Mouse (Mus musculus) CH12.LX (cell line): Measurements from ENCODE around the gene Gpx3. TPM values are rescaled to one million over a fixed set of nuclear protein-coding genes. Genes with fewer than 3 reads are reported as not detected.
A peak's percentile ranks its signal among the peaks of the same experiment; 100 is the strongest.

Experiments
- DNase-seq: peaks from one replicate; pipeline ENCODE4 v3.0.0-alpha.2; 2013; ENCODE audit errors: extremely low read depth
- H3K27ac ChIP-seq: 2 replicates; pipeline ENCODE4 v1.5.1; 2012; ENCODE audit warnings: low read depth, mild to moderate bottlenecking, control low read depth, moderate library complexity; ENCODE audit not compliant: insufficient read depth
- H3K27me3 ChIP-seq: replicated peaks from 2 replicates; pipeline ENCODE3; 2012; ENCODE audit warnings: inconsistent platforms
- H3K36me3 ChIP-seq, 2 experiments: replicated peaks in 1 of 2; 2 replicates each; pipeline versions ENCODE3 to v1.6.1; 2012; ENCODE audit warnings: inconsistent platforms in 1 of 2, low read length in 1 of 2, mild to moderate bottlenecking in 1 of 2, mixed read lengths in 1 of 2, moderate library complexity in 1 of 2; ENCODE audit not compliant: control insufficient read depth in 1 of 2, insufficient read depth in 1 of 2
- H3K4me1 ChIP-seq, 2 experiments: 2 replicates each; pipeline ENCODE4 v1.6.1; 2012; ENCODE audit warnings: inconsistent platforms in 1 of 2, moderate library complexity in 1 of 2; ENCODE audit not compliant: insufficient read depth in 2 of 2, control insufficient read depth in 1 of 2
- H3K4me2 ChIP-seq: 2 replicates; pipeline ENCODE4 v1.6.1; 2012; ENCODE audit warnings: low read depth, mild to moderate bottlenecking, control low read depth; ENCODE audit not compliant: poor library complexity, insufficient read depth, severe bottlenecking
- H3K4me3 ChIP-seq, 3 experiments: fragments of 150-350 bp in 1 of 3; sonication (generic) in 1 of 3; replicated peaks in 1 of 3; 2 replicates each; pipeline versions ENCODE3 to v1.5.1; 2011 to 2012; ENCODE audit warnings: low read depth in 2 of 3, low read length in 2 of 3, mild to moderate bottlenecking in 2 of 3, moderate library complexity in 2 of 3, control low read depth in 1 of 3, improper control_type of control experiment in 1 of 3, inconsistent platforms in 1 of 3, mixed read lengths in 1 of 3; ENCODE audit not compliant: poor library complexity in 1 of 3
- H3K79me2 ChIP-seq: replicated peaks from 2 replicates; pipeline ENCODE4 v1.6.1; 2012; ENCODE audit warnings: mild to moderate bottlenecking, moderate library complexity; ENCODE audit not compliant: control insufficient read depth, poor library complexity, insufficient read depth, severe bottlenecking; ENCODE audit errors: extremely low read depth
- H3K9ac ChIP-seq: 2 replicates; pipeline ENCODE4 v1.6.1; 2012; ENCODE audit warnings: low read depth, mild to moderate bottlenecking, control low read depth, moderate library complexity; ENCODE audit not compliant: insufficient read depth
- H3K9me3 ChIP-seq: replicated peaks from 2 replicates; pipeline ENCODE3; 2012; ENCODE audit warnings: low read length, inconsistent platforms, mixed read lengths
- E2F4 ChIP-seq: IDR thresholded peaks from 2 replicates; pipeline ENCODE4 v1.6.1; 2011; ENCODE audit warnings: low read depth, low read length, improper control_type of control experiment; ENCODE audit not compliant: insufficient replicate concordance
- ELF1 ChIP-seq: IDR thresholded peaks from 2 replicates; pipeline ENCODE4 v1.6.1; 2014; ENCODE audit warnings: low read depth, mild to moderate bottlenecking, inconsistent platforms, low read length, improper control_type of control experiment
- EP300 ChIP-seq: IDR thresholded peaks from 2 replicates; pipeline ENCODE4 v1.6.1; 2011; ENCODE audit warnings: low read length, improper control_type of control experiment
- GABPA ChIP-seq: IDR thresholded peaks from 2 replicates; pipeline ENCODE4 v1.6.1; 2012; ENCODE audit warnings: low read depth, low read length, improper control_type of control experiment, inconsistent platforms; ENCODE audit not compliant: insufficient replicate concordance
- IRF4 ChIP-seq: IDR thresholded peaks from 2 replicates; pipeline ENCODE4 v1.6.1; 2014; ENCODE audit warnings: low read depth, mild to moderate bottlenecking, inconsistent platforms, low read length, improper control_type of control experiment
- JUND ChIP-seq: conservative IDR thresholded peaks from 2 replicates; pipeline ENCODE4 v1.6.1; 2011; ENCODE audit warnings: low read depth, low read length, improper control_type of control experiment
- MAZ ChIP-seq: IDR thresholded peaks from 2 replicates; pipeline ENCODE4 v1.6.1; 2012; ENCODE audit warnings: low read depth, mild to moderate bottlenecking, inconsistent platforms, low read length, improper control_type of control experiment, moderate library complexity
- MEF2A ChIP-seq: IDR thresholded peaks from 2 replicates; pipeline ENCODE4 v1.6.1; 2014; ENCODE audit warnings: low read depth, mild to moderate bottlenecking, inconsistent platforms, low read length, improper control_type of control experiment, borderline replicate concordance
- POLR2A ChIP-seq: IDR thresholded peaks from 2 replicates; pipeline ENCODE4 v1.6.1; 2011; ENCODE audit warnings: low read depth, mild to moderate bottlenecking, improper control_type of control experiment, low read length
- POLR2AphosphoS2 ChIP-seq: IDR thresholded peaks from 2 replicates; pipeline ENCODE4 v1.6.1; 2011; ENCODE audit warnings: low read depth, low read length, improper control_type of control experiment
- RCOR1 ChIP-seq: conservative IDR thresholded peaks from 2 replicates; pipeline ENCODE4 v1.6.1; 2012; ENCODE audit warnings: low read depth, mild to moderate bottlenecking, inconsistent platforms, low read length, improper control_type of control experiment
- SIN3A ChIP-seq: IDR thresholded peaks from 2 replicates; pipeline ENCODE4 v1.6.1; 2012; ENCODE audit warnings: low read length, improper control_type of control experiment, inconsistent platforms
- SMC3 ChIP-seq: IDR thresholded peaks from 2 replicates; pipeline ENCODE4 v1.6.1; 2011; ENCODE audit warnings: low read depth, low read length, improper control_type of control experiment
- USF2 ChIP-seq: conservative IDR thresholded peaks from 2 replicates; pipeline ENCODE4 v1.6.1; 2011; ENCODE audit warnings: low read depth, low read length, improper control_type of control experiment
- ZKSCAN1 ChIP-seq: IDR thresholded peaks from 2 replicates; pipeline ENCODE4 v1.6.1; 2012; ENCODE audit warnings: low read depth, inconsistent platforms, low read length, improper control_type of control experiment, borderline replicate concordance
- ZNF384 ChIP-seq: IDR thresholded peaks from 2 replicates; pipeline ENCODE4 v1.6.1; 2012; ENCODE audit warnings: low read depth, low read length, improper control_type of control experiment, inconsistent platforms
- dilution Hi-C: fragments of 300-500 bp; cut with MboI; formaldehyde crosslinking; loops from 2 replicates; pipeline ENCODE4 v1.14.3; 2020; ENCODE audit warnings: low sequenced_read_pairs; ENCODE audit not compliant: extremely low pct_unique_long_range_greater_than_20kb, extremely low pct_ligation_motif_present
- in situ Hi-C: fragments of 300-500 bp; cut with MboI; formaldehyde crosslinking; loops from 3 replicates; pipeline ENCODE4 v1.14.3; 2019; ENCODE audit warnings: low sequenced_read_pairs, low pct_ligation_motif_present, low pct_unique_long_range_greater_than_20kb, mixed read lengths
- polyA plus RNA-seq: library from polyadenylated mRNA; unstranded; fragments of >175 nt; gene quantifications from 2 replicates; pipeline ENCODE4 v1.2.1, GENCODE M21; 2012; ENCODE audit warnings: low read depth; ENCODE audit not compliant: insufficient read length
- total RNA-seq, 2 experiments: library from RNA; depleted of rRNA; stranded (reverse); fragments of 300-350 nt in 1 of 2; fragments of >200 nt in 1 of 2; gene quantifications; 2 replicates each; pipeline ENCODE4 v1.2.3; 2012 to 2014

Gene Gpx3
- total and polyA plus RNA-seq, 3 experiments = 0.63 TPM; not detected in 2

GRCm38 (mm10) chr11:54869318-54869717 is 32.9 kb upstream of the Gpx3 start:
- Histone ChIP-seq H3K79me2 (peaks cover 33% of the 10 kb centered on the region), H3K27me3 (no peaks in the 10 kb centered on the region), H3K9me3 (peaks cover 6% of the 10 kb centered on the region), H3K9ac (no peak overlapping the region), H3K4me3 (no peak overlapping the region)
- TF ChIP-seq E2F4 (no peak), EP300 (no peak), GABPA (no peak), POLR2AphosphoS2 (0 out of 2 replicates have a peak, but pooled peaks have one; percentile 34), ZKSCAN1 (no peak), SMC3 (no peak), MEF2A (no peak), POLR2A (0 out of 2 replicates have a peak, but pooled peaks have one; percentile 19), SIN3A (no peak), MAZ (no peak)
- TF ChIP-seq, all 38 proteins: peak for 2
- in situ Hi-C loops (loop anchor here (10.0 kb wide), 2 partner anchors 345 to 555 kb away; partner anchors contain the start of gene Rapgef6), dilution Hi-C loops (no loop called here)
- peaks cover 7 to 30% of the 10 kb centered on the region in 2 experiments for H3K4me1 ChIP-seq
- no peak overlapping the region for H3K4me2 ChIP-seq
- peaks cover 44 to 63% of the 10 kb centered on the region in 2 experiments for H3K36me3 ChIP-seq
- no peak overlapping the region; the same call in 1 of the 2 replicates for H3K27ac ChIP-seq
- DNase-seq = no peak

DNA sequence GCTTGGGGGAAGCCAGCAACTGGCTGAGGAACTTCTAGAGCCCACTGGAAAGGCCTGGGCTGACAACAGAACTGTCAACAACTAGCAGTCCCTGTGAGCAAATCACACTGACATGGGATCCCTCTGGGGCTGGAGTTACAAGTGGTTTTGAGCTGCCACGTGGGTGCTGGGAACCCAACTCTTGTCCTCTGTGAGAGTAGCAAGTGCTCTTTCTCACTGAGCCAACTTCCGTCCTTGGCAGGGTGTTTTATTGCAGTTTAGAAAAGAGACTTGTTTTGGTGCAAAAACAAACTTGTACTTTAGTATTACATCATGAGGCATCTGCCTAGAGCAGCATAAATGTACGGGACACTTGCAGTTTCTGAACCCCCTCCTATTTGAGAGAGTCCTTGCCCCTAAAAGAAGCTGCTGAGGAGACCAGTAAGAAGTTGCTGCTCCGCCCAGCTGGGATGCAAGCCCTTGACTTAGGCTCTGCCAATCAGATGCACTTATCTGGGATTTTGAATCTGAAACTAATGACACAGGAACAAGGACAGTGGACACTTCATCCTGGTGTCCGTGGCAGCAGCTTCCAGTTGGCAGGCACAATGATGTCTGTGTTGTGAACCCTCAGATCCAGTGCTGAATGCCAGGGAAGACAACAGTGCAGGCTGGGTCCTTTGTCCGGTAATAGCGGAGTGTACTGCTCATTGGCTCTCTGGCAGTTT is 30.3 kb upstream of the Gpx3 start:
- H3K9me3 ChIP-seq = peaks cover 6% of the 10 kb centered on the region
- H3K9ac ChIP-seq = no peak overlapping the region
- no peak overlapping the region for H3K4me2 ChIP-seq
- no peak for TF ChIP-seq MEF2A
- TF ChIP-seq USF2 = no peak
- no peak for TF ChIP-seq IRF4
- TF ChIP-seq RCOR1 = no peak
- TF ChIP-seq POLR2A = no peak
- no peak for TF ChIP-seq MAZ
- TF ChIP-seq EP300 = no peak
- no peak for TF ChIP-seq ZNF384
- TF ChIP-seq SMC3 = no peak
- no peak for TF ChIP-seq JUND
- TF ChIP-seq ELF1 = no peak
- TF ChIP-seq, all 38 proteins: peak for 0
- Histone ChIP-seq H3K79me2 (peaks cover 26% of the 10 kb centered on the region), H3K36me3 (peaks cover 44 to 71% of the 10 kb centered on the region in 2 experiments), H3K27ac (no peak overlapping the region), H3K4me3 (no peak overlapping the region), H3K4me1 (peaks cover 7 to 20% of the 10 kb centered on the region in 2 experiments), H3K27me3 (no peaks in the 10 kb centered on the region)
- in situ Hi-C loops = no loop called here
- dilution Hi-C loops = no loop called here
- no peak for DNase-seq
